Mouse (Mus musculus): Measurements from ENCODE around the gene AL731706.2. TPM values are rescaled to one million over a fixed set of nuclear protein-coding genes. Genes with fewer than 3 reads are reported as not detected.

Gene AL731706.2
- total RNA-seq, 1 experiment from 2014 or later, result not detected

GRCm38 (mm10) chr2:136837994-136838393, 47.5 kb downstream of the AL731706.2 start:
- ATAC-seq (replicated peaks in 1 of 2; ENCODE audit: insufficient read depth in 1 of 2, low FRiP score in 2 of 2, low TSS enrichment in 1 of 2, low read depth in 1 of 2, poor library complexity in 2 of 2, severe bottlenecking in 2 of 2), result no peak

GRCm38 (mm10) chr2:136835882-136836281, 49.6 kb downstream of the AL731706.2 start:
- no peak for ATAC-seq (replicated peaks in 1 of 2; ENCODE audit: insufficient read depth in 1 of 2, low FRiP score in 2 of 2, low TSS enrichment in 1 of 2, low read depth in 1 of 2, poor library complexity in 2 of 2, severe bottlenecking in 2 of 2)

Other genes starting within 250 kb of the AL731706.2 start
- gene Snap25, start 172.2 kb downstream of the AL731706.2 start, total RNA-seq (2017), result not detected in 2 replicates
- gene Slx4ip, start 5.5 kb upstream of the AL731706.2 start, total RNA-seq (2017), result 6.5 and 6.8 TPM in 2 replicates
- 14.2 and 18.0 TPM in 2 replicates for gene AL731706.1, start 5.7 kb upstream of the AL731706.2 start, total RNA-seq (2017)
- gene Mkks, start 5.7 kb upstream of the AL731706.2 start, total RNA-seq (2017), result 7.1 and 10.8 TPM in 2 replicates
- 1.3 and 2.4 TPM in 2 replicates for gene Jag1, start 231.0 kb upstream of the AL731706.2 start, total RNA-seq (2017)